Mouse (Mus musculus): Measurements from ENCODE around the gene Zfp219. TPM values are rescaled to one million over a fixed set of nuclear protein-coding genes. Genes with fewer than 3 reads are reported as not detected.
"Not testable (repeated sequence)": the region's sequence is repeated elsewhere in the genome, so short reads cannot be mapped to it uniquely, and the experiment has no call there.

The Zfp219 gene
- polyA plus RNA-seq (2015; fragmentation: Nextera tagmentation; extraction: Ambion mirVana): 30.3 and 33.6 TPM in 2 replicates

- H3K9me3 ChIP-seq (replicated peaks; ENCODE audit: control insufficient read depth, low read length, poor library complexity, severe bottlenecking): no peaks in the 10 kb centered on the region
- H3K4me2 ChIP-seq (ENCODE audit: low read length): peak within 1 kb of the TSS; percentile 70
- ATAC-seq: peak; percentile 73
- H3K36me3 ChIP-seq (ENCODE audit: control insufficient read depth, insufficient read depth, low read length): no peaks in the 10 kb centered on the region
- peak within 1 kb of the TSS; percentile 87 for H3K9ac ChIP-seq (ENCODE audit: low read depth, low read length)
- no peaks in the 10 kb centered on the region for H3K27me3 ChIP-seq (ENCODE audit: control insufficient read depth, insufficient read depth, low read depth, low read length)
- WGBS: 5% methylated on average over 15 of the region's 15 CpGs
- peak within 1 kb of the TSS; percentile 59 for H3K4me3 ChIP-seq (ENCODE audit: low read depth, low read length)
- peak within 1 kb of the TSS; percentile 99 for H3K27ac ChIP-seq (ENCODE audit: low read length)
- peaks cover 37% of the 10 kb centered on the region for H3K4me1 ChIP-seq (ENCODE audit: control insufficient read depth, insufficient read depth, low read length)
Measured at GRCm38 (mm10) chr14:52020486-52021137, at the start of gene Zfp219. Gene Zfp219 (minus strand): TSS chr14:52020733.

GRCm38 (mm10) chr14:52066135-52066534 is 45.6 kb upstream of the Zfp219 start:
- Histone ChIP-seq H3K27ac (ENCODE audit: low read length) (no peak overlapping the region), H3K27me3 (ENCODE audit: control insufficient read depth, insufficient read depth, low read depth, low read length) (no peaks in the 10 kb centered on the region), H3K9ac (ENCODE audit: low read depth, low read length) (no peak overlapping the region), H3K9me3 (replicated peaks; ENCODE audit: control insufficient read depth, low read length, poor library complexity, severe bottlenecking) (no peaks in the 10 kb centered on the region), H3K4me3 (ENCODE audit: low read depth, low read length) (no peak overlapping the region), H3K36me3 (ENCODE audit: control insufficient read depth, insufficient read depth, low read length) (peaks cover 4% of the 10 kb centered on the region; the same call in 1 of the 2 replicates), H3K4me1 (ENCODE audit: control insufficient read depth, insufficient read depth, low read length) (no peaks in the 10 kb centered on the region), H3K4me2 (ENCODE audit: low read length) (no peak overlapping the region)
- ATAC-seq: no peak
- 67% methylated on average over 4 of the region's 4 CpGs for WGBS

GRCm38 (mm10) chr14:52061798-52062197 is 41.3 kb upstream of the Zfp219 start:
- Histone ChIP-seq H3K4me1 (ENCODE audit: control insufficient read depth, insufficient read depth, low read length) (no peaks in the 10 kb centered on the region), H3K4me3 (ENCODE audit: low read depth, low read length) (no peak overlapping the region), H3K36me3 (ENCODE audit: control insufficient read depth, insufficient read depth, low read length) (no peaks in the 10 kb centered on the region), H3K9me3 (replicated peaks; ENCODE audit: control insufficient read depth, low read length, poor library complexity, severe bottlenecking) (no peaks in the 10 kb centered on the region), H3K27me3 (ENCODE audit: control insufficient read depth, insufficient read depth, low read depth, low read length) (no peaks in the 10 kb centered on the region), H3K9ac (ENCODE audit: low read depth, low read length) (no peak overlapping the region), H3K4me2 (ENCODE audit: low read length) (no peak overlapping the region), H3K27ac (ENCODE audit: low read length) (no peak overlapping the region)
- ATAC-seq: no peak
- WGBS: 87% methylated on average over 8 of the region's 8 CpGs

- H3K9ac ChIP-seq (ENCODE audit: low read depth, low read length): no peak overlapping the region
- H3K9me3 ChIP-seq (replicated peaks; ENCODE audit: control insufficient read depth, low read length, poor library complexity, severe bottlenecking): no peaks in the 10 kb centered on the region
- ATAC-seq: no peak
- no peak overlapping the region for H3K27ac ChIP-seq (ENCODE audit: low read length)
- no peaks in the 10 kb centered on the region for H3K4me1 ChIP-seq (ENCODE audit: control insufficient read depth, insufficient read depth, low read length)
- no peak overlapping the region for H3K4me3 ChIP-seq (ENCODE audit: low read depth, low read length)
- no peaks in the 10 kb centered on the region for H3K36me3 ChIP-seq (ENCODE audit: control insufficient read depth, insufficient read depth, low read length)
- no peaks in the 10 kb centered on the region for H3K27me3 ChIP-seq (ENCODE audit: control insufficient read depth, insufficient read depth, low read depth, low read length)
- H3K4me2 ChIP-seq (ENCODE audit: low read length): no peak overlapping the region
- 85% methylated on average over 1 of the region's 1 CpGs for WGBS
Measured at GRCm38 (mm10) chr14:52060800-52061199, 40.3 kb upstream of the Zfp219 start.

- H3K9ac ChIP-seq (ENCODE audit: low read depth, low read length): no peak overlapping the region
- H3K27ac ChIP-seq (ENCODE audit: low read length): no peak overlapping the region
- H3K4me1 ChIP-seq (ENCODE audit: control insufficient read depth, insufficient read depth, low read length): no peaks in the 10 kb centered on the region
- no peaks in the 10 kb centered on the region for H3K27me3 ChIP-seq (ENCODE audit: control insufficient read depth, insufficient read depth, low read depth, low read length)
- no peak for ATAC-seq
- no peaks in the 10 kb centered on the region for H3K9me3 ChIP-seq (replicated peaks; ENCODE audit: control insufficient read depth, low read length, poor library complexity, severe bottlenecking)
- H3K36me3 ChIP-seq (ENCODE audit: control insufficient read depth, insufficient read depth, low read length): no peaks in the 10 kb centered on the region
- H3K4me3 ChIP-seq (ENCODE audit: low read depth, low read length): no peak overlapping the region
- H3K4me2 ChIP-seq (ENCODE audit: low read length): no peak overlapping the region
- 77% methylated on average over 4 of the region's 4 CpGs for WGBS
Measured at GRCm38 (mm10) chr14:52059982-52060381, 39.4 kb upstream of the Zfp219 start.

GRCm38 (mm10) chr14:52052720-52053119 is 32.2 kb upstream of the Zfp219 start:
- H3K36me3 ChIP-seq (ENCODE audit: control insufficient read depth, insufficient read depth, low read length); H3K4me2 ChIP-seq (ENCODE audit: low read length); H3K27ac ChIP-seq (ENCODE audit: low read length); H3K9ac ChIP-seq (ENCODE audit: low read depth, low read length); H3K27me3 ChIP-seq (ENCODE audit: control insufficient read depth, insufficient read depth, low read depth, low read length); H3K9me3 ChIP-seq (replicated peaks; ENCODE audit: control insufficient read depth, low read length, poor library complexity, severe bottlenecking); ATAC-seq; H3K4me3 ChIP-seq (ENCODE audit: low read depth, low read length); H3K4me1 ChIP-seq (ENCODE audit: control insufficient read depth, insufficient read depth, low read length): not testable (repeated sequence)
- 87% methylated on average over 3 of the region's 3 CpGs for WGBS

- peaks cover 4% of the 10 kb centered on the region; the same call in 1 of the 2 replicates for H3K4me1 ChIP-seq (ENCODE audit: control insufficient read depth, insufficient read depth, low read length)
- H3K27ac ChIP-seq (ENCODE audit: low read length): no peak overlapping the region
- H3K9me3 ChIP-seq (replicated peaks; ENCODE audit: control insufficient read depth, low read length, poor library complexity, severe bottlenecking): no peaks in the 10 kb centered on the region
- 0 out of 2 replicates have a peak, but pooled peaks have one; percentile 48 for ATAC-seq
- H3K4me3 ChIP-seq (ENCODE audit: low read depth, low read length): no peak overlapping the region
- 23% methylated on average over 9 of the region's 9 CpGs for WGBS
- H3K36me3 ChIP-seq (ENCODE audit: control insufficient read depth, insufficient read depth, low read length): no peaks in the 10 kb centered on the region
- H3K4me2 ChIP-seq (ENCODE audit: low read length): no peak overlapping the region
- H3K9ac ChIP-seq (ENCODE audit: low read depth, low read length): no peak overlapping the region
- H3K27me3 ChIP-seq (ENCODE audit: control insufficient read depth, insufficient read depth, low read depth, low read length): no peaks in the 10 kb centered on the region
Measured at GRCm38 (mm10) chr14:52045966-52046565, 25.5 kb upstream of the Zfp219 start.

- ATAC-seq: peak; percentile 73
- 5% methylated on average over 8 of the region's 8 CpGs for WGBS
- Histone ChIP-seq H3K4me2 (ENCODE audit: low read length) (no peak overlapping the region), H3K27ac (ENCODE audit: low read length) (no peak overlapping the region), H3K36me3 (ENCODE audit: control insufficient read depth, insufficient read depth, low read length) (no peaks in the 10 kb centered on the region), H3K9ac (ENCODE audit: low read depth, low read length) (no peak overlapping the region), H3K4me1 (ENCODE audit: control insufficient read depth, insufficient read depth, low read length) (peaks cover 4% of the 10 kb centered on the region; the same call in 1 of the 2 replicates), H3K4me3 (ENCODE audit: low read depth, low read length) (no peak overlapping the region), H3K27me3 (ENCODE audit: control insufficient read depth, insufficient read depth, low read depth, low read length) (no peaks in the 10 kb centered on the region), H3K9me3 (replicated peaks; ENCODE audit: control insufficient read depth, low read length, poor library complexity, severe bottlenecking) (no peaks in the 10 kb centered on the region)
Measured at GRCm38 (mm10) chr14:52044901-52045678, 24.6 kb upstream of the Zfp219 start.

- H3K9me3 ChIP-seq (replicated peaks; ENCODE audit: control insufficient read depth, low read length, poor library complexity, severe bottlenecking): no peaks in the 10 kb centered on the region
- no peak overlapping the region for H3K9ac ChIP-seq (ENCODE audit: low read depth, low read length)
- H3K4me1 ChIP-seq (ENCODE audit: control insufficient read depth, insufficient read depth, low read length): peaks cover 4% of the 10 kb centered on the region; the same call in 1 of the 2 replicates
- no peak overlapping the region for H3K4me3 ChIP-seq (ENCODE audit: low read depth, low read length)
- no peak overlapping the region for H3K27ac ChIP-seq (ENCODE audit: low read length)
- no peak overlapping the region for H3K4me2 ChIP-seq (ENCODE audit: low read length)
- H3K27me3 ChIP-seq (ENCODE audit: control insufficient read depth, insufficient read depth, low read depth, low read length): no peaks in the 10 kb centered on the region
- WGBS: 63% methylated on average over 6 of the region's 6 CpGs
- no peak for ATAC-seq
- H3K36me3 ChIP-seq (ENCODE audit: control insufficient read depth, insufficient read depth, low read length): no peaks in the 10 kb centered on the region
Measured at GRCm38 (mm10) chr14:52043446-52043845, 22.9 kb upstream of the Zfp219 start.

Data from midbrain, embryonic 16.5 days (tissue).